Mouse (Mus musculus): Measurements from ENCODE around the gene Lin7a. TPM values are rescaled to one million over a fixed set of nuclear protein-coding genes. Genes with fewer than 3 reads are reported as not detected.

Lin7a gene
- polyA plus RNA-seq, 1 experiment = 0.48 TPM

DNA sequence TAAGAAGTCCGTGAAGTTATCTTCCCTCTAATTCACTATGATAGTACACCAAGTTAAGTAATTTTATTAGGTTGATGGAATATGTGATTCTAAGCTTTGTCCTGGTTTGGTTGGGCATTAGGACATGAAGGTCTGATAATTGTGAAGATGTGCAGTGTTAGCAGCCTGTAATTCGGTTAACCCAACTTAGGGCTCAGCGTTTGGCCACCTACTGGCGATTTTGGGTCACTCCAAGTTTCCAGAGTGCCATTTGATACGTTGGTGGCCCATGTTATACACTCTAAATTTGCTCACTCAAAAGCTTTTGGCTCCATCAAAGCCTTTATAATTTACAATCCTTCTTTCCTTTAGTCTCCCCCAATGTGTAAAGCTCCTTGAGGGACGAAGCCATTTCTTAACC, 2.4 kb downstream of the Lin7a start:
- no peak overlapping the region for H3K4me2 ChIP-seq (ENCODE audit: low read depth)

GRCm38 (mm10) chr10:107274785-107275184, 3.3 kb downstream of the Lin7a start:
- no peaks in the 10 kb centered on the region for H3K79me2 ChIP-seq (ENCODE audit: control insufficient read depth, insufficient read depth)
- no peak for TF ChIP-seq TCF3 (IDR thresholded peaks at IDR 0.05; ENCODE audit: insufficient read length, low read depth)
- no peak for TF ChIP-seq USF1 (IDR thresholded peaks at IDR 0.05; ENCODE audit: low read depth)
- no peak for TF ChIP-seq TCF12 (IDR thresholded peaks at IDR 0.05; ENCODE audit: insufficient read depth, poor library complexity, severe bottlenecking)
- TF ChIP-seq REST (IDR thresholded peaks at IDR 0.05; ENCODE audit: insufficient read depth, insufficient read length) = no peak
- TF ChIP-seq MYOG (IDR thresholded peaks at IDR 0.05; ENCODE audit: control insufficient read depth in 1 of 3, insufficient read depth in 1 of 3, insufficient read length in 2 of 3, low read depth in 2 of 3) = no peak
- TF ChIP-seq SRF (IDR thresholded peaks at IDR 0.05; ENCODE audit: control insufficient read depth, insufficient read length, low read depth) = no peak
- TF ChIP-seq MYOD1 (IDR thresholded peaks at IDR 0.05; ENCODE audit: control insufficient read depth in 1 of 3, insufficient read length in 2 of 3, low read depth in 2 of 3) = no peak
- TF ChIP-seq MAX (IDR thresholded peaks at IDR 0.05; ENCODE audit: low read depth) = no peak
- TF ChIP-seq CEBPB (IDR thresholded peaks at IDR 0.05; ENCODE audit: insufficient read depth, poor library complexity, severe bottlenecking) = no peak
- TF ChIP-seq POLR2AphosphoS2 (IDR thresholded peaks at IDR 0.05; ENCODE audit: insufficient read length, low read depth) = no peak
- TF ChIP-seq E2F4 (IDR thresholded peaks at IDR 0.05; ENCODE audit: insufficient read depth) = no peak
- no peak for TF ChIP-seq POLR2A (IDR thresholded peaks at IDR 0.05; ENCODE audit: insufficient read length, low read depth)

More for the DNA sequence above, 2.4 kb downstream of the Lin7a start:
- no peak overlapping the region for H3ac ChIP-seq (ENCODE audit: control insufficient read depth, insufficient read length)
- no peak overlapping the region for H3K4me3 ChIP-seq
- H3K36me3 ChIP-seq (ENCODE audit: control insufficient read depth, insufficient read depth) = no peaks in the 10 kb centered on the region
- no peaks in the 10 kb centered on the region for H3K79me2 ChIP-seq (ENCODE audit: control insufficient read depth, insufficient read depth)
- TF ChIP-seq REST (IDR thresholded peaks at IDR 0.05; ENCODE audit: insufficient read depth, insufficient read length) = no peak
- no peak for TF ChIP-seq MAX (IDR thresholded peaks at IDR 0.05; ENCODE audit: low read depth)
- no peak for TF ChIP-seq MYOD1 (IDR thresholded peaks at IDR 0.05; ENCODE audit: control insufficient read depth in 1 of 3, insufficient read length in 2 of 3, low read depth in 2 of 3)
- TF ChIP-seq USF1 (IDR thresholded peaks at IDR 0.05; ENCODE audit: low read depth) = no peak
- TF ChIP-seq SRF (IDR thresholded peaks at IDR 0.05; ENCODE audit: control insufficient read depth, insufficient read length, low read depth) = no peak
- TF ChIP-seq MYOG (IDR thresholded peaks at IDR 0.05; ENCODE audit: control insufficient read depth in 1 of 3, insufficient read depth in 1 of 3, insufficient read length in 2 of 3, low read depth in 2 of 3) = no peak
- no peak for TF ChIP-seq CEBPB (IDR thresholded peaks at IDR 0.05; ENCODE audit: insufficient read depth, poor library complexity, severe bottlenecking)
- TF ChIP-seq TCF3 (IDR thresholded peaks at IDR 0.05; ENCODE audit: insufficient read length, low read depth) = no peak
- TF ChIP-seq E2F4 (IDR thresholded peaks at IDR 0.05; ENCODE audit: insufficient read depth) = no peak
- no peak for TF ChIP-seq POLR2AphosphoS2 (IDR thresholded peaks at IDR 0.05; ENCODE audit: insufficient read length, low read depth)
- TF ChIP-seq TCF12 (IDR thresholded peaks at IDR 0.05; ENCODE audit: insufficient read depth, poor library complexity, severe bottlenecking) = no peak
- TF ChIP-seq POLR2A (IDR thresholded peaks at IDR 0.05; ENCODE audit: insufficient read length, low read depth) = no peak
- no peaks in the 10 kb centered on the region for H3K27me3 ChIP-seq (ENCODE audit: control insufficient read depth, insufficient read depth, insufficient read length)

DNA sequence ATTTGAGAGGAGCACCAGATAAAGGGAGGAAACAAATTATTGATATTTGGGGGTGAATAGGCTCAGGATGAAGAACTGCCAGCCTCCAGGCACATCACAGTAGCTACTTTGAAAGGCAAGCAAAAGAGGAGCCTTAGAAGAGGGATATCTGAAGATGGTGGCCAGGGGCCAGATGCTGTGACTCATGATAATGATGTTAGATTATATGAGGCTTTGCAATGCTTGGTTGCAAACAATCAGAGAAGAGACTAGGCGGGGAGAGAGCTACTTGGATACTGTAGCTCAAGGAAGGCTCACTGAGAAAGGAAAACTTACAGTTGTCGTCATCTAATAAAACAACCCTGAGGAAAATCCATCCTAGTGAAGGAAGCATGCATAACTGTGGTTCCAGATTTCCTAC, 5.2 kb downstream of the Lin7a start:
- Histone ChIP-seq H3K36me3 (ENCODE audit: control insufficient read depth, insufficient read depth) (no peaks in the 10 kb centered on the region), H3K79me2 (ENCODE audit: control insufficient read depth, insufficient read depth) (no peaks in the 10 kb centered on the region), H3K27me3 (ENCODE audit: control insufficient read depth, insufficient read depth, insufficient read length) (no peaks in the 10 kb centered on the region), H3K4me2 (ENCODE audit: low read depth) (peak overlapping the region; percentile 42), H3K4me3 (no peak overlapping the region), H3ac (ENCODE audit: control insufficient read depth, insufficient read length) (no peak overlapping the region)
- no peak for TF ChIP-seq MAX (IDR thresholded peaks at IDR 0.05; ENCODE audit: low read depth)
- TF ChIP-seq CEBPB (IDR thresholded peaks at IDR 0.05; ENCODE audit: insufficient read depth, poor library complexity, severe bottlenecking) = peak; percentile 82; the same call in 1 of the 2 replicates

More at GRCm38 (mm10) chr10:107274785-107275184, 3.3 kb downstream of the Lin7a start:
- Histone ChIP-seq H3K4me3 (no peak overlapping the region), H3ac (ENCODE audit: control insufficient read depth, insufficient read length) (no peak overlapping the region), H3K36me3 (ENCODE audit: control insufficient read depth, insufficient read depth) (no peaks in the 10 kb centered on the region), H3K4me2 (ENCODE audit: low read depth) (no peak overlapping the region), H3K27me3 (ENCODE audit: control insufficient read depth, insufficient read depth, insufficient read length) (no peaks in the 10 kb centered on the region)

GRCm38 (mm10) chr10:107293934-107294664, 22.6 kb downstream of the Lin7a start:
- H3K79me2 ChIP-seq (ENCODE audit: control insufficient read depth, insufficient read depth) = no peaks in the 10 kb centered on the region
- TF ChIP-seq TCF3 (IDR thresholded peaks at IDR 0.05; ENCODE audit: insufficient read length, low read depth) = no peak
- no peak for TF ChIP-seq MYOG (IDR thresholded peaks at IDR 0.05; ENCODE audit: control insufficient read depth in 1 of 3, insufficient read depth in 1 of 3, insufficient read length in 2 of 3, low read depth in 2 of 3)
- TF ChIP-seq REST (IDR thresholded peaks at IDR 0.05; ENCODE audit: insufficient read depth, insufficient read length) = no peak
- no peak for TF ChIP-seq SRF (IDR thresholded peaks at IDR 0.05; ENCODE audit: control insufficient read depth, insufficient read length, low read depth)
- TF ChIP-seq E2F4 (IDR thresholded peaks at IDR 0.05; ENCODE audit: insufficient read depth) = no peak
- TF ChIP-seq POLR2A (IDR thresholded peaks at IDR 0.05; ENCODE audit: insufficient read length, low read depth) = no peak
- TF ChIP-seq MYOD1 (IDR thresholded peaks at IDR 0.05; ENCODE audit: control insufficient read depth in 1 of 3, insufficient read length in 2 of 3, low read depth in 2 of 3) = no peak
- no peak for TF ChIP-seq USF1 (IDR thresholded peaks at IDR 0.05; ENCODE audit: low read depth)
- TF ChIP-seq POLR2AphosphoS2 (IDR thresholded peaks at IDR 0.05; ENCODE audit: insufficient read length, low read depth) = no peak
- TF ChIP-seq MAX (IDR thresholded peaks at IDR 0.05; ENCODE audit: low read depth) = no peak
- no peak for TF ChIP-seq TCF12 (IDR thresholded peaks at IDR 0.05; ENCODE audit: insufficient read depth, poor library complexity, severe bottlenecking)
- no peaks in the 10 kb centered on the region for H3K36me3 ChIP-seq (ENCODE audit: control insufficient read depth, insufficient read depth)
- H3ac ChIP-seq (ENCODE audit: control insufficient read depth, insufficient read length) = no peak overlapping the region
- H3K4me2 ChIP-seq (ENCODE audit: low read depth) = no peak overlapping the region
- no peaks in the 10 kb centered on the region for H3K27me3 ChIP-seq (ENCODE audit: control insufficient read depth, insufficient read depth, insufficient read length)
- H3K4me3 ChIP-seq = no peak overlapping the region

All from myocyte (in vitro differentiated cells).